Mouse (Mus musculus) kidney, adult 2 months (tissue): Measurements from ENCODE around the gene Olfr70. TPM values are rescaled to one million over a fixed set of nuclear protein-coding genes. Genes with fewer than 3 reads are reported as not detected.

ENCODE experiments used
- DNase-seq: peaks from one replicate; pipeline ENCODE4 v3.0.0; 2021
- H3K27ac ChIP-seq: fragments of 200-500 bp; 2 replicates; pipeline ENCODE4 v1.5.1; 2012; ENCODE audit warnings: low read depth, low read length, control low read depth, inconsistent platforms; ENCODE audit not compliant: insufficient read depth
- H3K27me3 ChIP-seq: fragments of 200-500 bp; replicated peaks from 2 replicates; pipeline ENCODE4 v1.6.1; 2012; ENCODE audit warnings: mild to moderate bottlenecking, moderate library complexity, low read length, inconsistent platforms; ENCODE audit not compliant: control insufficient read depth, insufficient read depth
- H3K36me3 ChIP-seq: fragments of 200-500 bp; 2 replicates; pipeline ENCODE4 v1.6.1; 2012; ENCODE audit warnings: mild to moderate bottlenecking, moderate library complexity, low read length, inconsistent platforms; ENCODE audit not compliant: control insufficient read depth, insufficient read depth
- H3K4me1 ChIP-seq: fragments of 200-500 bp; 2 replicates; pipeline ENCODE4 v1.6.1; 2011; ENCODE audit warnings: low read length; ENCODE audit not compliant: control insufficient read depth, insufficient read depth
- H3K4me3 ChIP-seq: fragments of 200-500 bp; 2 replicates; pipeline ENCODE4 v1.5.1; 2011; ENCODE audit warnings: mild to moderate bottlenecking, low read depth, low read length, control low read depth; ENCODE audit not compliant: insufficient read depth
- CTCF ChIP-seq: fragments of 200-500 bp; conservative IDR thresholded peaks from 2 replicates; pipeline ENCODE4 v1.5.1; 2011; ENCODE audit warnings: low read depth, mild to moderate bottlenecking, control low read depth, low read length, moderate library complexity, mixed read lengths; ENCODE audit not compliant: insufficient read depth, insufficient read length
- POLR2A ChIP-seq: fragments of 200-500 bp; IDR thresholded peaks from one replicate; pipeline ENCODE4 v1.6.1; 2011; ENCODE audit warnings: low read depth, low read length, control low read depth
- WGBS: fragments of 180-500 bp; shearing (Covaris S2); methylation state at CpG from one replicate; pipeline ENCODE4 v1.1.7; 2018; 5-methylcytosine and 5-hydroxymethylcytosine counted together
- polyA plus RNA-seq: library from polyadenylated mRNA; depleted of rRNA; stranded (reverse); fragments of >200 nt; gene quantifications from 2 replicates; pipeline ENCODE4 v1.2.3, GENCODE M21; 2012

Gene Olfr70
- polyA plus RNA-seq, 1 experiment: not detected

DNA sequence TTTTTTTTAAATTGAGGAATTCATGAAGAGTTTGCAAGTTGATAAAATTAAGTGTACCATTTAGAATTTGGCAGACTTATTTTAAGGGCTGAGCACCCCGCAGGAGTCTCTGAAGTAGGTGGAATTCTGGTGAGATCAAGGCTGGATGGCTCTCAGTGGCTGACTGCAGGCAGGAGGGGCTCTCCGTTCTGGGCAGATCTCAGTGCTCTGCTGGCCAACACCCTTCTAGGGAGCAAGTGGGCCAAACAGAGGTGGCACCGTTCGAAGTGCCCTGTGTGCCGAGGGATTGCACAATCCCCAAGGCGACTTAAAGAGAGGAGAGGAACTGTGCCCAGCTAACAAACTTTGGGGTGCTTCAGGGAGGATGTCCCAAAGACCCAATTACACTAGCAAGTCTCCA lies 9.3 kb upstream of the Olfr70 start, which contains the start of gene Olfr71:
Olfr71 (minus strand) TSS at position 387 of the 400 bp plus-strand sequence.
- 53% methylated on average over 6 of the region's 6 CpGs for WGBS
- Histone ChIP-seq H3K4me3 (no peak within 1 kb of the TSS), H3K36me3 (no peaks in the 10 kb centered on the region), H3K27ac (no peak within 1 kb of the TSS; the same call in 1 of the 2 replicates), H3K4me1 (peaks cover 6% of the 10 kb centered on the region; the same call in 1 of the 2 replicates), H3K27me3 (no peaks in the 10 kb centered on the region)
- DNase-seq: peak; percentile 56
- TF ChIP-seq CTCF (no peak), POLR2A (no peak)

GRCm38 (mm10) chr4:43705991-43706390 lies 5.4 kb upstream of the Olfr70 start:
- TF ChIP-seq POLR2A: no peak
- TF ChIP-seq CTCF: no peak
- WGBS: 57% methylated on average over 13 of the region's 13 CpGs
- Histone ChIP-seq H3K4me3 (no peak overlapping the region), H3K27me3 (no peaks in the 10 kb centered on the region), H3K36me3 (no peaks in the 10 kb centered on the region), H3K27ac (no peak overlapping the region), H3K4me1 (0 out of 2 replicates have a peak, but pooled peaks cover 3% of the 10 kb centered on the region)
- no peak for DNase-seq

- no peak overlapping the region for H3K4me3 ChIP-seq
- no peak overlapping the region for H3K27ac ChIP-seq
- TF ChIP-seq CTCF: no peak
- TF ChIP-seq POLR2A: no peak
- H3K4me1 ChIP-seq: no peaks in the 10 kb centered on the region
- H3K36me3 ChIP-seq: no peaks in the 10 kb centered on the region
- no peaks in the 10 kb centered on the region for H3K27me3 ChIP-seq
- DNase-seq: peak; percentile 65
- WGBS: 62% methylated on average over 8 of the region's 8 CpGs
Measured at GRCm38 (mm10) chr4:43703851-43704250, 3.2 kb upstream of the Olfr70 start.

DNA sequence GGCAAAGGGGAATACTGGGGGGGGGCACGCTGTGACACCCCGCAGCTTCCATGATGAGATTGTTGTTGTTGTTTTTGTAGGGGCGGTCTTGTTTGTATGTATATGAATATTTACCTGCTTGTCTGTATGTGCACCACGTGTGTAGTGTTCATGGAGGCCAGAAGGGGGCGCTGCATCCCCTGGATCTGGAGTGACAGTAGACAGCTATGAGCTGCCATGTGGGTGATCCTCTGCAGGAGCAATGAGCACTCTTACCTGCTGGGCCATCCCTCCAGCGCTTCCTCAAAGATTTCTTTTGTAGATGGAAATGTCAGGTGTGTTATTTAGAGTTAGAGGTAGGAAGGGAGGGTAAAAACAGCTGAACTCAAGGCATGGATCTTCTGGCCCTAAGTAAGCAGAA lies 2.8 kb upstream of the Olfr70 start:
- WGBS: 81% methylated on average over 6 of the region's 6 CpGs

DNA sequence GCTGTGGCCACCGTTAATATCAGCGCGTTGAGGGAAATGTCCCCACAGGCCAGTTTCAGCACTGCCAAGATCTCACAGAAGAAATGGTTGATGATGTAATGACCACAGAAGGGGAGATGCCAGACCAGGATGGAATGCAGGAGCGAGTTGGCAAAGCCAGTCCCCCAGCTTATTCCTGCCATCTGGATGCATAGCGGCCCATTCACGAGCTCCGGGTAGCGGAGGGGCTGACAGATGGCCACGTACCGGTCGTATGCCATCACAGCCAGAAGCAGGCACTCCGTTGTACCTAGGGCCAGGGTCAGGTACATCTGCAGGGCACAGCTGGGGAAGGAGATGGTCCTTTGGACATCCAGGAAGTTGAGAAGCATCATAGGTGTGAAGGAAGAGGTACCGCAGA lies 4.0 kb downstream of the Olfr70 start:
- Histone ChIP-seq H3K4me3 (no peak overlapping the region), H3K4me1 (peaks cover 2% of the 10 kb centered on the region; the same call in 1 of the 2 replicates), H3K27ac (no peak overlapping the region), H3K27me3 (no peaks in the 10 kb centered on the region), H3K36me3 (no peaks in the 10 kb centered on the region)
- DNase-seq: no peak
- WGBS: 93% methylated on average over 13 of the region's 13 CpGs
- TF ChIP-seq CTCF (no peak), POLR2A (no peak)

More for the DNA sequence above, 2.8 kb upstream of the Olfr70 start:
- no peak overlapping the region for H3K4me3 ChIP-seq
- no peaks in the 10 kb centered on the region for H3K4me1 ChIP-seq
- H3K27me3 ChIP-seq: no peaks in the 10 kb centered on the region
- H3K27ac ChIP-seq: no peak overlapping the region
- TF ChIP-seq CTCF: peak; percentile 31; the same call in 1 of the 2 replicates
- TF ChIP-seq POLR2A: no peak
- DNase-seq: no peak
- H3K36me3 ChIP-seq: no peaks in the 10 kb centered on the region

DNA sequence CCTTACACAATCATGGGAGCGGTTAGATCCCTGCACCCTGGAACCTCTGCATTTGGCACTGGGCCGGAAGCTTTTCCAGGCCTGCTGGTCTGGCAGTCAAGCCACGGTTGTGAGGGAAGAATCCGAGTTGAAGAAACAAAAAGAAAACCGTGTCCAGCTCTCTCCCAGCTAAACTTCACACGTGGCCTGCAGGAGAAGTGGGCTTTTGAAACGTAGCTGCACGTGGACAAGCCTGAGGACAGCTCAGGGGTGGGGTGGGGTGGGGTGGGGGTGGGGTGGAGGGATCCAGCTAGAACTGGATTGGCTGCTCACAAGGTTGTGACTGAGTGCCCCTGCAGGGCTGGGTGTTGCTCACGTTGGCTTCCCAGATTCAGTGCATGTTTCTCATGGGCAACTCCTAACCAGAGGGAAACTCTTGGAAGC lies 5.3 kb downstream of the Olfr70 start:
- 20% methylated on average over 9 of the region's 9 CpGs for WGBS
- H3K4me3 ChIP-seq: no peak overlapping the region
- H3K4me1 ChIP-seq: peaks cover 2% of the 10 kb centered on the region; the same call in 1 of the 2 replicates
- H3K27ac ChIP-seq: peak overlapping the region; percentile 61; the same call in 1 of the 2 replicates
- TF ChIP-seq POLR2A (no peak), CTCF (no peak)
- peak; percentile 74 for DNase-seq
- no peaks in the 10 kb centered on the region for H3K36me3 ChIP-seq
- H3K27me3 ChIP-seq: no peaks in the 10 kb centered on the region

GRCm38 (mm10) chr4:43694439-43695248 lies 6.0 kb downstream of the Olfr70 start:
- 89% methylated on average over 1 of the region's 1 CpGs for WGBS
- peaks cover 2% of the 10 kb centered on the region; the same call in 1 of the 2 replicates for H3K4me1 ChIP-seq
- no peak for TF ChIP-seq POLR2A
- no peak for TF ChIP-seq CTCF
- DNase-seq: no peak
- H3K36me3 ChIP-seq: no peaks in the 10 kb centered on the region
- H3K27ac ChIP-seq: no peak overlapping the region
- H3K4me3 ChIP-seq: no peak overlapping the region
- H3K27me3 ChIP-seq: no peaks in the 10 kb centered on the region
